Mouse (Mus musculus): ENCODE results near the gene Rims4.

- TF ChIP-seq CTCF (IDR thresholded peaks at IDR 0.05 in 2 of 3, conservative IDR thresholded peaks at IDR 0.05 in 1 of 3; ENCODE audit: control insufficient read depth in 1 of 3, insufficient read depth in 1 of 3, low read depth in 2 of 3, low read length in 3 of 3, poor library complexity in 1 of 3, severe bottlenecking in 1 of 3) (no peak), BHLHE40 (IDR thresholded peaks at IDR 0.05; ENCODE audit: borderline replicate concordance, low read depth, low read length) (no peak), UBTF (IDR thresholded peaks at IDR 0.05; ENCODE audit: borderline replicate concordance, insufficient read depth, low read depth, low read length) (no peak), ZNF384 (IDR thresholded peaks at IDR 0.05; ENCODE audit: low read depth, low read length) (no peak)
Observed at GRCm38 (mm10) chr2:163826494-163826893, 92.0 kb downstream of the Rims4 start.
